Mouse (Mus musculus) hindbrain, embryonic 11.5 days (tissue): ENCODE data around the gene Camta1. TPM values are rescaled to one million over a fixed set of nuclear protein-coding genes. Genes with fewer than 3 reads are reported as not detected.

Experiments used
- ATAC-seq: fragments of 200-750 bp; cut with Nextera tagmentation; 2 replicates; pipeline ENCODE4 v1.8.0; 2017; ENCODE audit warnings: mild to moderate bottlenecking, moderate TSS enrichment, moderate library complexity; ENCODE audit not compliant: low FRiP score
- DNase-seq: peaks from one replicate; pipeline ENCODE4 v3.0.0-alpha.2; 2015; ENCODE audit warnings: low spot score
- H3K27ac ChIP-seq: fragments of 300-500 bp; sonication (generic); 2 replicates; pipeline ENCODE4 v1.5.1; 2014; ENCODE audit warnings: mild to moderate bottlenecking, low read depth, low read length
- H3K27me3 ChIP-seq: fragments of 300-500 bp; sonication (generic); 2 replicates; pipeline ENCODE4 v1.6.1; 2014; ENCODE audit warnings: mild to moderate bottlenecking, low read length, moderate library complexity, mixed read lengths; ENCODE audit not compliant: control insufficient read depth, insufficient read depth
- H3K36me3 ChIP-seq: fragments of 300-500 bp; sonication (generic); 2 replicates; pipeline ENCODE4 v1.6.1; 2014; ENCODE audit warnings: mild to moderate bottlenecking, low read length, moderate library complexity, mixed read lengths; ENCODE audit not compliant: control insufficient read depth, insufficient read depth
- H3K4me1 ChIP-seq: fragments of 300-500 bp; sonication (generic); replicated peaks from 2 replicates; pipeline ENCODE4 v1.6.1; 2014; ENCODE audit warnings: low read length, mixed read lengths; ENCODE audit not compliant: control insufficient read depth, insufficient read depth
- H3K4me2 ChIP-seq: fragments of 300-500 bp; sonication (generic); replicated peaks from 2 replicates; pipeline ENCODE4 v1.6.1; 2014; ENCODE audit warnings: mild to moderate bottlenecking, low read depth, low read length
- H3K4me3 ChIP-seq: fragments of 300-500 bp; sonication (generic); 2 replicates; pipeline ENCODE4 v1.5.1; 2014; ENCODE audit warnings: low read depth, low read length
- H3K9ac ChIP-seq: fragments of 300-500 bp; sonication (generic); 2 replicates; pipeline ENCODE4 v1.6.1; 2014; ENCODE audit warnings: low read depth, low read length
- H3K9me3 ChIP-seq: fragments of 300-500 bp; sonication (generic); 2 replicates; pipeline ENCODE4 v1.6.1; 2016; ENCODE audit warnings: low read length; ENCODE audit not compliant: control insufficient read depth
- WGBS: fragments of 180-500 bp; shearing (Covaris S2); extraction: QIAGEN DNeasy Blood & Tissue Kit; methylation state at CpG from one replicate; pipeline ENCODE4 v1.1.7; 2014; 5-methylcytosine and 5-hydroxymethylcytosine counted together
- polyA plus RNA-seq: library from polyadenylated mRNA; unstranded; fragments of >200 nt; fragmentation: Nextera tagmentation; extraction: Ambion mirVana; gene quantifications from 2 replicates; pipeline ENCODE4 v1.2.1, GENCODE M21; 2014

Camta1 gene
- polyA plus RNA-seq, 1 experiment from 2014 or later: 130 TPM

DNA sequence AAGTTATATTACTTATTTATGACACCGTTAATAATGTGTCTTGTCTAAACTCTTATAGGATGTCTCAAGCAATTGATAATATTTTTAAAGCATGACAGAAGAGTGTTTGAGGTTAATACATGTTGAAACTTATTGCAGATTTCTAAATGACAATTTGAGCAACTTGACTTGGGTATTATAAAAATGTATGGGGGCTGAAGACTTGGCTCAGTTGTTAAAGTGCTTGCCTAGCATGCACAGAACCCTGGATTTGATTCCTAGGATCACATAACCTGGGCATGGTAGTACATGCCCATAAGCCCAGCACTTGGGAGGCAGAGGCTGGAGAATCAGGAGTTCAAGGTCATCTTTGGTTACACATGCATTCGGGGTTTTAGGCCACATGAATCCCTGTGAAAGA, 992.8 kb downstream of the Camta1 start:
- no peak overlapping the region for H3K27ac ChIP-seq
- no peak overlapping the region for H3K4me3 ChIP-seq
- no peak for DNase-seq
- no peak overlapping the region for H3K4me2 ChIP-seq
- H3K9ac ChIP-seq: no peak overlapping the region
- H3K27me3 ChIP-seq: no peaks in the 10 kb centered on the region
- no peak for ATAC-seq
- no peaks in the 10 kb centered on the region for H3K36me3 ChIP-seq
- peaks cover 7% of the 10 kb centered on the region for H3K4me1 ChIP-seq
- WGBS: 83% methylated on average over 2 of the region's 2 CpGs
- H3K9me3 ChIP-seq: no peaks in the 10 kb centered on the region

DNA sequence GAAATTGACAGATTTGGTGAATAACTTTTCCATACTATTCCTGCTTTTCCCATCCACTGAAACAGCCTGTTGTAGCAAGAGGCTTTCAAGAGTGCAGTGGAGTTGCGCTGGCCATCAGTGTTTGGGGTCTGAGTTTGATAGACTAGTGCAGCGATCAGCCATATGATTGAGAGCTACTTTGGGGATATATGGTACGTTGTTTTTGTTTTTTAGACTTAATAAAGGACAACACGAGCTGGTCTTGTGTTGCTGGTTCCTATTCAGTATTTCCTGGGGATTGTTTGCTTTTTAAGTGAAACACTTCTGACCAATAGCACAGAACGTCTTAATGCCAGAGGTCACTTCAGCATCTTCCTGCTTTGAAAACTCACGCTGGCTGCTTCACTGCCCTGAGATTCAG, 993.5 kb downstream of the Camta1 start:
- H3K36me3 ChIP-seq: no peaks in the 10 kb centered on the region
- H3K9ac ChIP-seq: no peak overlapping the region
- peaks cover 7% of the 10 kb centered on the region for H3K4me1 ChIP-seq
- H3K4me3 ChIP-seq: no peak overlapping the region
- no peak overlapping the region for H3K4me2 ChIP-seq
- H3K9me3 ChIP-seq: no peaks in the 10 kb centered on the region
- ATAC-seq (no peak), DNase-seq (no peak)
- WGBS: 86% methylated on average over 6 of the region's 6 CpGs
- H3K27me3 ChIP-seq: no peaks in the 10 kb centered on the region
- H3K27ac ChIP-seq: no peak overlapping the region

Other genes starting within 250 kb of the Camta1 start
- 73.8 and 80.1 TPM in 2 replicates for gene Dnajc11, start 71.8 kb upstream of the Camta1 start, polyA plus RNA-seq
- 20.0 and 20.4 TPM in 2 replicates for gene Thap3, start 127.1 kb upstream of the Camta1 start, polyA plus RNA-seq
- 15.2 and 19.4 TPM in 2 replicates for gene Phf13, start 134.4 kb upstream of the Camta1 start, polyA plus RNA-seq
- 2.7 and 3.0 TPM in 2 replicates for gene Klhl21, start 146.9 kb upstream of the Camta1 start, polyA plus RNA-seq
- 18.0 and 19.6 TPM in 2 replicates for gene Zbtb48, start 165.8 kb upstream of the Camta1 start, polyA plus RNA-seq
- 0.62 and 0.84 TPM in 2 replicates for gene Tas1r1, start 176.7 kb upstream of the Camta1 start, polyA plus RNA-seq
- 23.2 and 25.6 TPM in 2 replicates for gene Nol9, start 177.4 kb upstream of the Camta1 start, polyA plus RNA-seq
- gene Plekhg5, start 210.6 kb upstream of the Camta1 start, polyA plus RNA-seq: 4.0 and 4.6 TPM in 2 replicates